Mouse (Mus musculus) adrenal gland, postnatal 10 days (tissue): ENCODE results near the gene CT030661.1. TPM values are rescaled to one million over a fixed set of nuclear protein-coding genes. Genes with fewer than 3 reads are reported as not detected.

Experiments
- DNase-seq: peaks from one replicate; pipeline ENCODE4 v3.0.0; 2021; ENCODE audit warnings: mixed read lengths
- long read RNA-seq, 2 experiments: library from polyadenylated mRNA; stranded (forward); transcript quantifications; one replicate each; pipeline ENCODE4 v2.0.0; 2021
- total RNA-seq, 2 experiments: library from RNA; stranded (reverse); gene quantifications; 2 replicates each; pipeline ENCODE4 v1.2.3; 2021

CT030661.1 gene
- total RNA-seq: 10 to 100 TPM in 1 of 2 experiments, 1 to 10 TPM in 1; 9.6 to 11.7 TPM
- long read RNA-seq, experiment 1, partial matches to known transcripts: 0 of 6 reads
- long read RNA-seq, experiment 1, other reads (novel, unspliced or antisense): 3 of 6 reads
- long read RNA-seq, experiment 2, partial matches to known transcripts: 0 of 6 reads
- long read RNA-seq, experiment 2, other reads (novel, unspliced or antisense): 4 of 6 reads

GRCm38 (mm10) chr17:22314730-22315226 lies at the start of gene CT030661.1:
TSS of gene CT030661.1 (minus strand) at chr17:22314837.
- DNase-seq: peak; percentile 92

- DNase-seq: no peak
These were observed 49.3 kb upstream of the CT030661.1 start for GRCm38 (mm10) chr17:22363895-22364294.

- DNase-seq: peak; percentile 64
These were observed 46.6 kb upstream of the CT030661.1 start, which contains the start of the genes Zfp944 and Zfp758 for GRCm38 (mm10) chr17:22361101-22361781. TSS of gene Zfp944 (minus strand) at chr17:22361400. TSS of gene Zfp758 (plus strand) at chr17:22361453.

GRCm38 (mm10) chr17:22360572-22360971 lies 45.9 kb upstream of the CT030661.1 start:
- no peak for DNase-seq

GRCm38 (mm10) chr17:22352794-22353193 lies 38.2 kb upstream of the CT030661.1 start:
- peak; percentile 49 for DNase-seq

- peak; percentile 2 for DNase-seq
These were observed 610 bp upstream of the CT030661.1 start for GRCm38 (mm10) chr17:22315247-22315646.

- DNase-seq: peak; percentile 2
These were observed 418 bp downstream of the CT030661.1 start for GRCm38 (mm10) chr17:22314219-22314618.

Other genes with a start within 250 kb of the CT030661.1 start
- 1 to 10 TPM in 1 of 2 experiments, under 1 TPM in 1; 0.99 to 2.1 TPM for gene Zfp947, start 148.6 kb downstream of the CT030661.1 start, total RNA-seq
- gene Zfp994, start 89.2 kb downstream of the CT030661.1 start, total RNA-seq: 1 to 10 TPM; 3.9 to 4.9 TPM
- 1 to 10 TPM; 6.1 to 8.1 TPM for gene Zfp944, start 46.6 kb upstream of the CT030661.1 start, total RNA-seq
- 1 to 10 TPM; 8.1 to 9.7 TPM for gene Zfp758, start 46.6 kb upstream of the CT030661.1 start, total RNA-seq
- 1 to 10 TPM; 6.4 to 7.8 TPM for gene Zfp946, start 109.4 kb upstream of the CT030661.1 start, total RNA-seq